Mouse (Mus musculus) neural tube, embryonic 11.5 days (tissue): Measurements from ENCODE around the gene Tes3-ps. TPM values are rescaled to one million over a fixed set of nuclear protein-coding genes. Genes with fewer than 3 reads are reported as not detected.

Source experiments
- ATAC-seq: fragments of 200-750 bp; cut with Nextera tagmentation; 2 replicates; pipeline ENCODE4 v1.8.0; 2017; ENCODE audit warnings: moderate number of reproducible peaks, mild to moderate bottlenecking, moderate TSS enrichment, moderate library complexity; ENCODE audit not compliant: insufficient read depth, low FRiP score, low TSS enrichment
- DNase-seq: peaks from one replicate; pipeline ENCODE4 v3.0.0-alpha.2; 2015; ENCODE audit warnings: low spot score
- H3K27ac ChIP-seq: fragments of 300-500 bp; sonication (generic); 2 replicates; pipeline ENCODE4 v1.5.1; 2014; ENCODE audit warnings: low read depth, mild to moderate bottlenecking, low read length
- H3K27me3 ChIP-seq: fragments of 300-500 bp; sonication (generic); 2 replicates; pipeline ENCODE4 v1.6.1; 2014; ENCODE audit warnings: mild to moderate bottlenecking, low read length, mixed read lengths; ENCODE audit not compliant: control insufficient read depth, insufficient read depth
- H3K36me3 ChIP-seq: fragments of 300-500 bp; sonication (generic); 2 replicates; pipeline ENCODE4 v1.6.1; 2014; ENCODE audit warnings: mild to moderate bottlenecking, low read length, moderate library complexity, mixed read lengths; ENCODE audit not compliant: control insufficient read depth, insufficient read depth
- H3K4me1 ChIP-seq: fragments of 300-500 bp; sonication (generic); 2 replicates; pipeline ENCODE4 v1.6.1; 2014; ENCODE audit warnings: low read length, mixed read lengths; ENCODE audit not compliant: control insufficient read depth, insufficient read depth
- H3K4me2 ChIP-seq: fragments of 300-500 bp; sonication (generic); 2 replicates; pipeline ENCODE4 v1.6.1; 2014; ENCODE audit warnings: low read depth, mild to moderate bottlenecking, moderate library complexity
- H3K4me3 ChIP-seq: fragments of 300-500 bp; sonication (generic); 2 replicates; pipeline ENCODE4 v1.5.1; 2014; ENCODE audit warnings: low read depth, low read length
- H3K9ac ChIP-seq: fragments of 300-500 bp; sonication (generic); 2 replicates; pipeline ENCODE4 v1.6.1; 2014; ENCODE audit warnings: mild to moderate bottlenecking, low read length
- H3K9me3 ChIP-seq: fragments of 300-500 bp; sonication (generic); 2 replicates; pipeline ENCODE4 v1.6.1; 2016; ENCODE audit warnings: low read length; ENCODE audit not compliant: control insufficient read depth
- WGBS: fragments of 180-500 bp; shearing (Covaris S2); extraction: QIAGEN DNeasy Blood & Tissue Kit; methylation state at CpG from one replicate; pipeline ENCODE4 v1.1.7; 2014; 5-methylcytosine and 5-hydroxymethylcytosine counted together
- polyA plus RNA-seq: library from polyadenylated mRNA; unstranded; fragments of >200 nt; fragmentation: Nextera tagmentation; extraction: Ambion mirVana; gene quantifications from 2 replicates; pipeline ENCODE4 v1.2.1, GENCODE M21; 2014

Gene Tes3-ps
- polyA plus RNA-seq, 1 experiment from 2014 or later, result 0.61 TPM

DNA sequence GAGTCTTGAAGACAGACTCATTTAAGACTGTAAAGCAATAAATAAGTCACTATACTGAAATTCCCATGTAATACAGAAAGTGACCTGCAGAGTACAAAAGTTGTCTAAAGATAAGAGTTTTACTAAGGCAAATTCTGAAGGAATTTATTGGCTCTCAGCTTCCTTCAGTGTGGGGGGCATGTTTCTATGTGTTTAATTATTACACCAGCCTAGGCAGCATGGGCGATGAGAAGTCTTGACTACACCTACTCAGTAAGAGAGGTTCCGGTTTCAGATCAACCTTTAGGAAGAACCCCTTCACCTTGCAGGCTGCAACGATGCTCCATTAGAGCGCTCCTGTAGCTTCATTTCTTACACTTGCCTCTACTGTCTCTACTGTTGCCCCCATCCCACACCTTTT, 37.5 kb downstream of the Tes3-ps start:
- ATAC-seq, result no peak
- no peak overlapping the region for H3K4me2 ChIP-seq
- no peak overlapping the region for H3K27ac ChIP-seq
- WGBS, result 96% methylated on average over 4 of the region's 4 CpGs
- H3K27me3 ChIP-seq, result no peaks in the 10 kb centered on the region
- H3K9me3 ChIP-seq, result no peaks in the 10 kb centered on the region
- DNase-seq, result no peak
- no peaks in the 10 kb centered on the region for H3K36me3 ChIP-seq
- no peak overlapping the region for H3K9ac ChIP-seq
- no peak overlapping the region for H3K4me3 ChIP-seq
- no peaks in the 10 kb centered on the region for H3K4me1 ChIP-seq

DNA sequence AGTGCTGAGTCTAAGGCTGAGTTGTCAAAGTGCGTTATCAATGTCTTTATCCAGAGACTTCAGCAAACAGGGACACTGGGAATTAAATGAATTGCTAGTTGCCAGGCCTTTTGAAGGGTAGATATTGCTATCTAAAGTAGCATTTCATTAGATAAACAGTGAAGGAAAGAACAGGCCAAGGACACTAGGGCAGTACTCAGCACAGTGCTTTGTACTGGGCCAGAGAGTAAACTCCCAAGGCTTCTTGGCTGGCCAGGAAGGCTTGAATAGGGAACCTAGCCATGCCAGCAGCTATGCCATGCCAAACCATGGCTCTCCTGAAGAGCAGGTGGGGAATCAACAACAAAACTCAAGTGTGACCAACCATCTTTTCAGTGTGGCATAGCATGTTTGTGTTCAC, 43.8 kb downstream of the Tes3-ps start:
- no peak overlapping the region for H3K27ac ChIP-seq
- H3K9me3 ChIP-seq, result no peaks in the 10 kb centered on the region
- DNase-seq (no peak), ATAC-seq (no peak)
- no peak overlapping the region for H3K4me3 ChIP-seq
- no peak overlapping the region for H3K4me2 ChIP-seq
- H3K9ac ChIP-seq, result no peak overlapping the region
- no peaks in the 10 kb centered on the region for H3K27me3 ChIP-seq
- no peaks in the 10 kb centered on the region for H3K36me3 ChIP-seq
- 100% methylated on average over 1 of the region's 1 CpGs for WGBS
- no peaks in the 10 kb centered on the region for H3K4me1 ChIP-seq

DNA sequence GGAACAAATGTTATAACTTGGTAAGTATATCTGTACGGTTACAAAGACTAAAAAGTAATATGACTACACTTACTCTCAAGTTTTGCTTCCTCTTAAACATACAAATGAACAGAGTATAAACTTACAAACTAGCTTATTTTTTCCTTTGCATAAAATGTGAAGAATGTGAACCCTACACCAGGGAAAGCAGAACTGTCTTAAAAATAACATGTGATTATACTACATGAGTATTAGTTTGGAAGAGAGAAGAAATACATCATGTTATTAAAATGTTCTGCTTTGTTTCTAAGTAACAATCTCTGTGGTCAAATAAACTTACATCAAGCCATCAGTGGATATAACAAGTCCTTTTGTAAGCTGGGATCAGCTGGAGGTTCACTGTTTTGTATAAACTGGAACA, 45.6 kb downstream of the Tes3-ps start:
- ATAC-seq (no peak), DNase-seq (no peak)
- H3K4me2 ChIP-seq, result no peak overlapping the region
- H3K9ac ChIP-seq, result no peak overlapping the region
- 90% methylated on average over 1 of the region's 1 CpGs for WGBS
- no peaks in the 10 kb centered on the region for H3K4me1 ChIP-seq
- H3K9me3 ChIP-seq, result no peaks in the 10 kb centered on the region
- no peaks in the 10 kb centered on the region for H3K36me3 ChIP-seq
- H3K27me3 ChIP-seq, result no peaks in the 10 kb centered on the region
- no peak overlapping the region for H3K4me3 ChIP-seq
- no peak overlapping the region for H3K27ac ChIP-seq

DNA sequence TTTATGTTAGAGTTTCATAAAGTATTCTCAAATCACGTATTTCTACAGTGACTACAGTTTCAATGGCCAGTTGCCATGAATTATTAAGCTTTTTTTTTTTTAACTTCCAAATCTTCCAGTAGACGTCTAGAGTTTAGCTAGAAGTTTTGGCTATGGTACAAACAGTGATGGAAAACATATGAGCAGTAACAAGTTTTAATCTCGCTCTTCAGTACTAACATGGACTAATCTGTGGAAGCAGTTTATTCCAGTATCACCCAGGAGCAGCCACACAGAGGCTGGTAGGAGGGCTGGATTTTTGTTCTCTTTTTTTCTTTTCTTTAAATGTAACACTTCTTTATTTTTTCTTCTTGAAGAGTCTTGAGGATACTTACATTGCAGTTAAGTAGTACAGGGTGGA, 51.2 kb downstream of the Tes3-ps start, which contains the start of gene Aspn:
Gene Aspn, plus strand, starts transcription at position 165 of the 400 bp plus-strand sequence.
- ATAC-seq, result no peak
- 85% methylated on average over 3 of the region's 3 CpGs for WGBS
- no peak within 1 kb of the TSS for H3K9ac ChIP-seq

DNA sequence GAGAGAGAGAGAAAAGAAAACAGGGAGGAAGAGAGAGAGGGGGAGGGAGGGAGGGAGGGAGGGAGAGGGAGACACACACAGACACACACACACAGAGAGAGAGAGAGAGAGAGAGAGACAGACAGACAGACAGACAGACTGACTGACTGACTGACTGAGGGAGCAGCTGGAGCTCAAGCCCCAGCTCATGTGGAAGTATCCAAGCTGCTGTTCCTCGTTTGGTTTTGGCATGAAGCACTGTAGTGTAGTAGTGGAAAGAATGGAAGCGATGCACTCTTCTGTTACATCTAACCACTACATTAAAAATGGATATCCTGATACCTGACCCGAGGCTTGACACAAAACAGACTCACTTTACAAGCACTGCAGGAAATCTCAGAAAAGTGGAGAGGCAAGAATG, 52.5 kb downstream of the Tes3-ps start:
- DNase-seq, result no peak
- Histone ChIP-seq H3K4me2 (no peak overlapping the region), H3K27me3 (no peaks in the 10 kb centered on the region), H3K27ac (no peak overlapping the region), H3K4me1 (no peaks in the 10 kb centered on the region), H3K9me3 (no peaks in the 10 kb centered on the region), H3K9ac (no peak overlapping the region), H3K4me3 (no peak overlapping the region), H3K36me3 (no peaks in the 10 kb centered on the region)
- no peak for ATAC-seq
- 69% methylated on average over 3 of the region's 3 CpGs for WGBS

More for the DNA sequence above, 51.2 kb downstream of the Tes3-ps start, which contains the start of gene Aspn:
- Histone ChIP-seq H3K27me3 (no peaks in the 10 kb centered on the region), H3K4me2 (no peak within 1 kb of the TSS), H3K4me1 (no peaks in the 10 kb centered on the region), H3K27ac (no peak within 1 kb of the TSS), H3K4me3 (no peak within 1 kb of the TSS), H3K36me3 (no peaks in the 10 kb centered on the region), H3K9me3 (no peaks in the 10 kb centered on the region)
- DNase-seq, result no peak

Other genes with a start within 250 kb of the Tes3-ps start
- gene Susd3, start 244.6 kb upstream of the Tes3-ps start, polyA plus RNA-seq, result 1.1 and 1.2 TPM in 2 replicates
- gene Fgd3, start 173.0 kb upstream of the Tes3-ps start, polyA plus RNA-seq, result 1.1 and 1.2 TPM in 2 replicates
- 37.1 and 37.4 TPM in 2 replicates for gene Bicd2, start 151.7 kb upstream of the Tes3-ps start, polyA plus RNA-seq
- 16.2 and 19.7 TPM in 2 replicates for gene Ippk, start 72.1 kb upstream of the Tes3-ps start, polyA plus RNA-seq
- gene Ecm2, start 11.5 kb downstream of the Tes3-ps start, polyA plus RNA-seq, result 0.28 TPM in 2 replicates
- 0.14 TPM in 1 of 2 replicates, not detected in the other for gene Aspn, start 51.1 kb downstream of the Tes3-ps start, polyA plus RNA-seq
- gene Omd, start 89.1 kb downstream of the Tes3-ps start, polyA plus RNA-seq, result 0.24 and 0.28 TPM in 2 replicates
- 2.3 and 3.9 TPM in 2 replicates for gene Ogn, start 114.7 kb downstream of the Tes3-ps start, polyA plus RNA-seq
- gene Cenpp, start 159.5 kb downstream of the Tes3-ps start, polyA plus RNA-seq, result 25.8 and 30.8 TPM in 2 replicates
- 19.1 and 20.3 TPM in 2 replicates for gene Nol8, start 159.8 kb downstream of the Tes3-ps start, polyA plus RNA-seq
- gene Iars, start 188.8 kb downstream of the Tes3-ps start, polyA plus RNA-seq, result 110 and 123 TPM in 2 replicates